Mouse (Mus musculus): ENCODE measurements around the gene Alox5ap. TPM values are rescaled to one million over a fixed set of nuclear protein-coding genes. Genes with fewer than 3 reads are reported as not detected.

Gene Alox5ap
- polyA plus RNA-seq, 1 experiment from 2014 or later, result 13.1 TPM

GRCm38 (mm10) chr5:149264878-149265279 is 312 bp downstream of the Alox5ap start:
- H3K27me3 ChIP-seq, result no peaks in the 10 kb centered on the region
- H3K4me3 ChIP-seq, result no peak overlapping the region
- H3K9ac ChIP-seq, result no peak overlapping the region
- no peaks in the 10 kb centered on the region for H3K9me3 ChIP-seq
- ATAC-seq (ENCODE audit: low FRiP score, low read depth), result 0 out of 2 replicates have a peak, but pooled peaks have one; percentile 28
- no peaks in the 10 kb centered on the region for H3K4me1 ChIP-seq
- no peak overlapping the region for H3K27ac ChIP-seq
- no peak overlapping the region for H3K4me2 ChIP-seq (replicated peaks)
- no peaks in the 10 kb centered on the region for H3K36me3 ChIP-seq
- 53% methylated on average over 5 of the region's 6 CpGs for WGBS

GRCm38 (mm10) chr5:149266761-149267221 is 2.2 kb downstream of the Alox5ap start:
- no peaks in the 10 kb centered on the region for H3K27me3 ChIP-seq
- ATAC-seq (ENCODE audit: low FRiP score, low read depth), result no peak
- no peaks in the 10 kb centered on the region for H3K36me3 ChIP-seq
- WGBS, result 79% methylated on average over 8 of the region's 8 CpGs
- no peak overlapping the region for H3K9ac ChIP-seq
- no peak overlapping the region for H3K4me3 ChIP-seq
- no peaks in the 10 kb centered on the region; the same call in 1 of the 2 replicates for H3K9me3 ChIP-seq
- H3K4me1 ChIP-seq, result no peaks in the 10 kb centered on the region
- H3K27ac ChIP-seq, result no peak overlapping the region
- H3K4me2 ChIP-seq (replicated peaks), result no peak overlapping the region

- no peak overlapping the region for H3K4me3 ChIP-seq
- 80% methylated on average over 4 of the region's 4 CpGs for WGBS
- H3K36me3 ChIP-seq, result no peaks in the 10 kb centered on the region
- no peaks in the 10 kb centered on the region; the same call in 1 of the 2 replicates for H3K9me3 ChIP-seq
- no peak overlapping the region for H3K27ac ChIP-seq
- no peaks in the 10 kb centered on the region for H3K27me3 ChIP-seq
- H3K4me2 ChIP-seq (replicated peaks), result no peak overlapping the region
- no peaks in the 10 kb centered on the region for H3K4me1 ChIP-seq
- H3K9ac ChIP-seq, result no peak overlapping the region
- no peak for ATAC-seq (ENCODE audit: low FRiP score, low read depth)
Measured at GRCm38 (mm10) chr5:149267493-149267892, 2.9 kb downstream of the Alox5ap start.

GRCm38 (mm10) chr5:149271291-149271690 is 6.7 kb downstream of the Alox5ap start:
- Histone ChIP-seq H3K27me3 (no peaks in the 10 kb centered on the region), H3K36me3 (no peaks in the 10 kb centered on the region), H3K4me2 (replicated peaks) (no peak overlapping the region), H3K9me3 (no peaks in the 10 kb centered on the region; the same call in 1 of the 2 replicates), H3K4me3 (no peak overlapping the region), H3K9ac (no peak overlapping the region), H3K27ac (no peak overlapping the region), H3K4me1 (no peaks in the 10 kb centered on the region)
- ATAC-seq (ENCODE audit: low FRiP score, low read depth), result no peak
- WGBS, result 91% methylated on average over 3 of the region's 3 CpGs

- H3K4me3 ChIP-seq, result no peak overlapping the region
- H3K36me3 ChIP-seq, result no peaks in the 10 kb centered on the region
- WGBS, result 59% methylated on average over 4 of the region's 4 CpGs
- no peaks in the 10 kb centered on the region; the same call in 1 of the 2 replicates for H3K9me3 ChIP-seq
- ATAC-seq (ENCODE audit: low FRiP score, low read depth), result no peak
- H3K4me1 ChIP-seq, result no peaks in the 10 kb centered on the region
- H3K4me2 ChIP-seq (replicated peaks), result no peak overlapping the region
- H3K9ac ChIP-seq, result no peak overlapping the region
- no peak overlapping the region for H3K27ac ChIP-seq
- no peaks in the 10 kb centered on the region for H3K27me3 ChIP-seq
Measured at GRCm38 (mm10) chr5:149272535-149272934, 8.0 kb downstream of the Alox5ap start.

- Histone ChIP-seq H3K4me1 (peaks cover 8% of the 10 kb centered on the region), H3K9ac (no peak overlapping the region), H3K27ac (no peak overlapping the region), H3K36me3 (no peaks in the 10 kb centered on the region), H3K9me3 (no peaks in the 10 kb centered on the region; the same call in 1 of the 2 replicates), H3K4me2 (replicated peaks) (no peak overlapping the region), H3K4me3 (no peak overlapping the region), H3K27me3 (no peaks in the 10 kb centered on the region)
- 88% methylated on average over 15 of the region's 15 CpGs for WGBS
- no peak for ATAC-seq (ENCODE audit: low FRiP score, low read depth)
Measured at GRCm38 (mm10) chr5:149274390-149275104, 10.0 kb downstream of the Alox5ap start.

GRCm38 (mm10) chr5:149275105-149275494 is 10.5 kb downstream of the Alox5ap start:
- H3K27ac ChIP-seq, result no peak overlapping the region
- no peaks in the 10 kb centered on the region; the same call in 1 of the 2 replicates for H3K9me3 ChIP-seq
- no peak overlapping the region for H3K4me3 ChIP-seq
- no peak overlapping the region for H3K4me2 ChIP-seq (replicated peaks)
- H3K36me3 ChIP-seq, result no peaks in the 10 kb centered on the region
- H3K27me3 ChIP-seq, result no peaks in the 10 kb centered on the region
- ATAC-seq (ENCODE audit: low FRiP score, low read depth), result no peak
- H3K9ac ChIP-seq, result no peak overlapping the region
- WGBS, result 90% methylated on average over 1 of the region's 1 CpGs
- H3K4me1 ChIP-seq, result peaks cover 9% of the 10 kb centered on the region

GRCm38 (mm10) chr5:149277529-149277928 is 13.0 kb downstream of the Alox5ap start:
- H3K27ac ChIP-seq, result no peak overlapping the region
- 83% methylated on average over 5 of the region's 5 CpGs for WGBS

GRCm38 (mm10) chr5:149279273-149279844 is 14.8 kb downstream of the Alox5ap start:
- Histone ChIP-seq H3K36me3 (no peaks in the 10 kb centered on the region), H3K27me3 (no peaks in the 10 kb centered on the region), H3K9me3 (peaks cover 13% of the 10 kb centered on the region; the same call in 1 of the 2 replicates), H3K27ac (no peak overlapping the region), H3K4me2 (replicated peaks) (peak overlapping the region; percentile 47), H3K9ac (no peak overlapping the region), H3K4me1 (peaks cover 11% of the 10 kb centered on the region), H3K4me3 (no peak overlapping the region)
- ATAC-seq (ENCODE audit: low FRiP score, low read depth), result no peak; the same call in 1 of the 2 replicates
- 36% methylated on average over 22 of the region's 22 CpGs for WGBS

More at GRCm38 (mm10) chr5:149277529-149277928, 13.0 kb downstream of the Alox5ap start:
- H3K27me3 ChIP-seq, result no peaks in the 10 kb centered on the region
- ATAC-seq (ENCODE audit: low FRiP score, low read depth), result no peak
- peaks cover 7% of the 10 kb centered on the region; the same call in 1 of the 2 replicates for H3K9me3 ChIP-seq
- no peak overlapping the region for H3K4me2 ChIP-seq (replicated peaks)
- no peak overlapping the region for H3K9ac ChIP-seq
- H3K4me3 ChIP-seq, result no peak overlapping the region
- H3K4me1 ChIP-seq, result peaks cover 9% of the 10 kb centered on the region
- no peaks in the 10 kb centered on the region for H3K36me3 ChIP-seq

GRCm38 (mm10) chr5:149283009-149283408 is 18.4 kb downstream of the Alox5ap start:
- no peak overlapping the region for H3K27ac ChIP-seq
- H3K27me3 ChIP-seq, result no peaks in the 10 kb centered on the region
- H3K9me3 ChIP-seq, result peaks cover 13% of the 10 kb centered on the region; the same call in 1 of the 2 replicates
- no peaks in the 10 kb centered on the region for H3K36me3 ChIP-seq
- H3K4me3 ChIP-seq, result no peak overlapping the region
- no peak overlapping the region for H3K4me2 ChIP-seq (replicated peaks)
- 83% methylated on average over 2 of the region's 2 CpGs for WGBS
- ATAC-seq (ENCODE audit: low FRiP score, low read depth), result no peak
- no peak overlapping the region for H3K9ac ChIP-seq
- H3K4me1 ChIP-seq, result peaks cover 46% of the 10 kb centered on the region

GRCm38 (mm10) chr5:149283821-149284220 is 19.3 kb downstream of the Alox5ap start:
- no peak overlapping the region for H3K4me2 ChIP-seq (replicated peaks)
- no peak overlapping the region for H3K9ac ChIP-seq
- no peak for ATAC-seq (ENCODE audit: low FRiP score, low read depth)
- no peaks in the 10 kb centered on the region for H3K36me3 ChIP-seq
- H3K4me3 ChIP-seq, result no peak overlapping the region
- no peaks in the 10 kb centered on the region for H3K27me3 ChIP-seq
- H3K4me1 ChIP-seq, result peaks cover 44% of the 10 kb centered on the region
- peaks cover 13% of the 10 kb centered on the region; the same call in 1 of the 2 replicates for H3K9me3 ChIP-seq
- no peak overlapping the region for H3K27ac ChIP-seq

- 53% methylated on average over 7 of the region's 7 CpGs for WGBS
- Histone ChIP-seq H3K9me3 (peaks cover 13% of the 10 kb centered on the region; the same call in 1 of the 2 replicates), H3K36me3 (no peaks in the 10 kb centered on the region), H3K27ac (0 out of 2 replicates have a peak overlapping the region, but pooled peaks have one; percentile 1), H3K9ac (no peak overlapping the region), H3K4me1 (peaks cover 36% of the 10 kb centered on the region), H3K4me2 (replicated peaks) (no peak overlapping the region), H3K27me3 (no peaks in the 10 kb centered on the region), H3K4me3 (no peak overlapping the region)
- ATAC-seq (ENCODE audit: low FRiP score, low read depth), result no peak
Measured at GRCm38 (mm10) chr5:149286021-149286420, 21.5 kb downstream of the Alox5ap start.
